Mouse (Mus musculus): ENCODE measurements at regions not wholly inside any gene's neighbourhood (a gene's known extent, or its start where the extent isn't known, plus 50 kb on each side); places are given as distances from the start of the nearest gene placed in this dataset.

- DNase-seq (ENCODE audit: low spot score): no peak
These were observed 154.9 kb upstream of the Gm34302 start for GRCm38 (mm10) chr3:63638572-63638971.

- no peak for DNase-seq (ENCODE audit: low spot score)
These were observed 154.2 kb upstream of the Gm34302 start for GRCm38 (mm10) chr3:63637913-63638312.

GRCm38 (mm10) chr3:63627724-63628123, 144.0 kb upstream of the Gm34302 start:
- DNase-seq (ENCODE audit: low spot score): no peak

GRCm38 (mm10) chr3:63616127-63616526, 132.4 kb upstream of the Gm34302 start:
- DNase-seq (ENCODE audit: low spot score): peak; percentile 47

GRCm38 (mm10) chr3:63613652-63614051, 130.0 kb upstream of the Gm34302 start:
- DNase-seq (ENCODE audit: low spot score): peak; percentile 39

GRCm38 (mm10) chr3:63612767-63613363, 129.2 kb upstream of the Gm34302 start:
- DNase-seq (ENCODE audit: low spot score): peak; percentile 73

- no peak for DNase-seq (ENCODE audit: low spot score)
These were observed 126.6 kb upstream of the Gm34302 start for GRCm38 (mm10) chr3:63610113-63610919.

- DNase-seq (ENCODE audit: low spot score): peak; percentile 21
These were observed 125.9 kb upstream of the Gm34302 start for GRCm38 (mm10) chr3:63609454-63610112.

- no peak for DNase-seq (ENCODE audit: low spot score)
These were observed 99.3 kb upstream of the Gm34302 start for GRCm38 (mm10) chr3:63582717-63583696.

GRCm38 (mm10) chr3:63582180-63582579, 98.5 kb upstream of the Gm34302 start:
- no peak for DNase-seq (ENCODE audit: low spot score)

GRCm38 (mm10) chr3:63570607-63571353, 87.1 kb upstream of the Gm34302 start:
- peak; percentile 89 for DNase-seq (ENCODE audit: low spot score)

- no peak for DNase-seq (ENCODE audit: low spot score)
These were observed 86.4 kb upstream of the Gm34302 start for GRCm38 (mm10) chr3:63570082-63570481.

- no peak for DNase-seq (ENCODE audit: low spot score)
These were observed 85.4 kb upstream of the Gm34302 start for GRCm38 (mm10) chr3:63569004-63569596.

GRCm38 (mm10) chr3:63567726-63568125, 84.0 kb upstream of the Gm34302 start:
- DNase-seq (ENCODE audit: low spot score): no peak

- DNase-seq (ENCODE audit: low spot score): no peak
These were observed 79.4 kb upstream of the Gm34302 start for GRCm38 (mm10) chr3:63563057-63563456.

- no peak for DNase-seq (ENCODE audit: low spot score)
These were observed 78.9 kb upstream of the Gm34302 start for GRCm38 (mm10) chr3:63562532-63562931.

GRCm38 (mm10) chr3:63560745-63561151, 77.1 kb upstream of the Gm34302 start:
- no peak for DNase-seq (ENCODE audit: low spot score)

- DNase-seq (ENCODE audit: low spot score): no peak
These were observed 73.1 kb upstream of the Gm34302 start for GRCm38 (mm10) chr3:63556741-63557140.

GRCm38 (mm10) chr3:63554872-63555271, 71.2 kb upstream of the Gm34302 start:
- DNase-seq (ENCODE audit: low spot score): peak; percentile 84

- DNase-seq (ENCODE audit: low spot score): no peak
These were observed 69.7 kb upstream of the Gm34302 start for GRCm38 (mm10) chr3:63553426-63553825.

- no peak for DNase-seq (ENCODE audit: low spot score)
These were observed 68.0 kb upstream of the Gm34302 start for GRCm38 (mm10) chr3:63551661-63552060.
